Mouse (Mus musculus) C2C12 (cell line): ENCODE measurements around the gene Bckdhb. TPM values are rescaled to one million over a fixed set of nuclear protein-coding genes. Genes with fewer than 3 reads are reported as not detected.
A peak's percentile ranks its signal among the peaks of the same experiment; 100 is the strongest.

Experiments used
- H3K27me3 ChIP-seq: one replicate; pipeline ENCODE4 v1.6.1; 2011; ENCODE audit not compliant: control insufficient read depth, insufficient read depth, insufficient read length
- H3K36me3 ChIP-seq: one replicate; pipeline ENCODE4 v1.6.1; 2011; ENCODE audit not compliant: control insufficient read depth, insufficient read depth
- H3K4me3 ChIP-seq: one replicate; pipeline ENCODE4 v1.5.1; 2011; ENCODE audit warnings: mild to moderate bottlenecking, control low read depth; ENCODE audit not compliant: poor library complexity, insufficient read depth, severe bottlenecking
- H3K79me2 ChIP-seq: one replicate; pipeline ENCODE4 v1.6.1; 2011; ENCODE audit not compliant: control insufficient read depth, insufficient read depth
- H3K79me3 ChIP-seq: one replicate; pipeline ENCODE4 v1.6.1; 2011; ENCODE audit warnings: low read depth, control low read depth
- H3ac ChIP-seq: one replicate; pipeline ENCODE3; 2011; ENCODE audit warnings: low read depth; ENCODE audit not compliant: control insufficient read depth, insufficient read length
- CEBPB ChIP-seq: IDR thresholded peaks from one replicate; pipeline ENCODE4 v1.6.1; 2011; ENCODE audit warnings: low read depth, mild to moderate bottlenecking, control low read depth, moderate library complexity
- CTCF ChIP-seq: IDR thresholded peaks from one replicate; pipeline ENCODE4 v1.5.1; 2011; ENCODE audit not compliant: control insufficient read depth, insufficient read depth, insufficient read length
- FOSL1 ChIP-seq: IDR thresholded peaks from one replicate; pipeline ENCODE4 v1.8.0; 2011; ENCODE audit warnings: mild to moderate bottlenecking, low read length; ENCODE audit not compliant: poor library complexity, insufficient read depth, severe bottlenecking
- MAX ChIP-seq: IDR thresholded peaks from one replicate; pipeline ENCODE4 v1.6.1; 2011; ENCODE audit warnings: mild to moderate bottlenecking, control low read depth
- MYOD1 ChIP-seq: IDR thresholded peaks from one replicate; pipeline ENCODE4 v1.6.1; 2011; ENCODE audit warnings: low read depth; ENCODE audit not compliant: control insufficient read depth, insufficient read length
- MYOG ChIP-seq: IDR thresholded peaks from one replicate; pipeline ENCODE4 v1.6.1; 2011; ENCODE audit not compliant: control insufficient read depth, insufficient read length; ENCODE audit errors: extremely low read depth
- USF1 ChIP-seq: IDR thresholded peaks from one replicate; pipeline ENCODE4 v1.6.1; 2011; ENCODE audit warnings: low read depth, mild to moderate bottlenecking, control low read depth, moderate library complexity
- polyA plus RNA-seq: library from polyadenylated mRNA; unstranded; fragments of >200 nt; fragmentation: generic; extraction: Trizol; gene quantifications from one replicate; pipeline ENCODE4 v1.2.1, GENCODE M21; 2012; ENCODE audit warnings: missing spikeins

The Bckdhb gene
- polyA plus RNA-seq, 1 experiment: 1.8 TPM

- Histone ChIP-seq H3ac (no peak overlapping the region), H3K79me2 (no peaks in the 10 kb centered on the region), H3K79me3 (no peaks in the 10 kb centered on the region), H3K36me3 (no peaks in the 10 kb centered on the region), H3K27me3 (no peaks in the 10 kb centered on the region), H3K4me3 (no peak overlapping the region)
- TF ChIP-seq MYOG (no peak), CEBPB (no peak), FOSL1 (no peak), USF1 (no peak), MAX (no peak), MYOD1 (no peak), CTCF (no peak)
Observed at GRCm38 (mm10) chr9:83951336-83951735, 26.4 kb downstream of the Bckdhb start.

- Histone ChIP-seq H3K79me2 (no peaks in the 10 kb centered on the region), H3K27me3 (no peaks in the 10 kb centered on the region), H3K4me3 (no peak overlapping the region), H3K36me3 (no peaks in the 10 kb centered on the region), H3K79me3 (no peaks in the 10 kb centered on the region), H3ac (no peak overlapping the region)
- TF ChIP-seq FOSL1 (no peak), MAX (no peak), CTCF (peak; percentile 66), MYOG (no peak), USF1 (no peak), CEBPB (no peak), MYOD1 (no peak)
Observed at GRCm38 (mm10) chr9:83956632-83957314, 31.8 kb downstream of the Bckdhb start.

- Histone ChIP-seq H3K27me3 (no peaks in the 10 kb centered on the region), H3K36me3 (no peaks in the 10 kb centered on the region), H3ac (no peak overlapping the region), H3K79me2 (no peaks in the 10 kb centered on the region), H3K79me3 (no peaks in the 10 kb centered on the region), H3K4me3 (no peak overlapping the region)
- TF ChIP-seq MYOD1 (no peak), USF1 (no peak), MAX (no peak), CEBPB (no peak), FOSL1 (no peak), CTCF (no peak), MYOG (no peak)
Observed at GRCm38 (mm10) chr9:83962098-83963086, 37.4 kb downstream of the Bckdhb start.

GRCm38 (mm10) chr9:83963296-83963695 is 38.4 kb downstream of the Bckdhb start:
- no peaks in the 10 kb centered on the region for H3K79me3 ChIP-seq
- TF ChIP-seq CEBPB (no peak), MYOD1 (no peak), MYOG (no peak), FOSL1 (no peak), CTCF (no peak), USF1 (no peak), MAX (no peak)
- no peaks in the 10 kb centered on the region for H3K36me3 ChIP-seq
- H3ac ChIP-seq: no peak overlapping the region
- H3K27me3 ChIP-seq: no peaks in the 10 kb centered on the region
- H3K79me2 ChIP-seq: no peaks in the 10 kb centered on the region
- no peak overlapping the region for H3K4me3 ChIP-seq

- TF ChIP-seq FOSL1 (no peak), CTCF (no peak), MAX (no peak), CEBPB (no peak), MYOG (no peak), MYOD1 (no peak), USF1 (no peak)
- no peak overlapping the region for H3K4me3 ChIP-seq
- H3K36me3 ChIP-seq: no peaks in the 10 kb centered on the region
- no peaks in the 10 kb centered on the region for H3K27me3 ChIP-seq
- no peak overlapping the region for H3ac ChIP-seq
- no peaks in the 10 kb centered on the region for H3K79me2 ChIP-seq
- H3K79me3 ChIP-seq: no peaks in the 10 kb centered on the region
Observed at GRCm38 (mm10) chr9:83964376-83964775, 39.4 kb downstream of the Bckdhb start.
